Mouse (Mus musculus) kidney, postnatal 14 days (tissue): ENCODE data around the gene Hsd17b2.

Experiments
- DNase-seq: peaks from one replicate; pipeline ENCODE4 v3.0.0; 2022; ENCODE audit warnings: mixed read lengths

Gene Hsd17b2

DNA sequence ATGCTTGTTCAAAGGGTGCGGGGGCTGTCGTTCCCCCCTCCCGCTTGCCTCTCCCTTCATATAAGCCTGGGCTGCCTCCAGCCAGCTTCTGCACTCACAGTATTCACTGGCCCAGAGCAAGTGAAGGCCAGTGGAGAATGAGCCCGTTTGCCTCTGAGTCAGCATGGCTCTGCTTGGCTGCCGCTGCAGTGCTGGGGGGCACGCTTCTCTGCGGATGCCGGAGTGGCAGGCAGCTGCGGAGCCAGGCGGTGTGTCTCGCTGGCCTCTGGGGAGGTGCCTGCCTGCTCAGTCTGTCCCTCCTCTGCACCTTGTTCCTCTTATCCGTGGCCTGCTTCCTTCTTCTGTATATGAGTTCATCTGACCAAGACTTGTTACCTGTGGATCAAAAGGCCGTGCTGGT lies at the start of gene Hsd17b2:
Gene Hsd17b2 (plus strand): TSS at position 46 of the 400 bp plus-strand sequence.
- peak; percentile 43 for DNase-seq

DNA sequence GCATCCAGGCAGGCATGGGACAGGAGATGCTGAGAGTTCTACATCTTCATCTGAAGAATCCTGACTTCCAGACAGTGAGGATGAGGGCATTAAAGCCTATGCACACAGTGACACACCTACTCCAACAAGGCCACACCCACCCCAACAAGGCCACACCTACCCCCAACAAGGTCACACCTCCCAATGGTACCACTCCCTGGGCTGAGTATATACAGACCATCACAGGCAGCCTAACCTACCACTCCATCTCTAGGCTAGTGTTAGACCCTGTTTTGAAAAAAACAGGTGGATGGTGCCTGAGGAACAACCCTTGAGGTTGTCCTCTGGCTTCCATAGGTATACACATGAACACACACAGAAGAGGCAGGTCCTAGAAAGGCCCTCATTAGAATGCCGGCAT lies 49.4 kb upstream of the Hsd17b2 start:
- no peak for DNase-seq

DNA sequence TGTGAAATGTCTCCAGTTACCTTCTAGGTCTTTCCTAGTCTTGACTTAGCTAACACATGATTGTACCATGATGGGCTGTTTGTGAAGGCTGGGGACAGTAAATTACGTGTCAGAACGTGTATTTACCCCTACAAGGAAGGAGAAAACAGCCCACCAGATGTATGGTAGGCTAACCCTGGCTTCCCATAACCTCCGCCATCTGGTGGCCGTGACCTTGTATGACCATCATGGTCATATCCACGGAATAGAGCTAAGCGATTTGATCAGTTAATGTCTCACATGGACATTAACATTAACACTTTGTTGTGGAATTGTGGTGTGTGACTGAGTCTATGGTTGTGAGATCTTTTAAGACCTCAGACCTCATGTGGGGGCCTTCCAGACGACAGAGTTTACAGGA lies 42.7 kb upstream of the Hsd17b2 start:
- no peak for DNase-seq

DNA sequence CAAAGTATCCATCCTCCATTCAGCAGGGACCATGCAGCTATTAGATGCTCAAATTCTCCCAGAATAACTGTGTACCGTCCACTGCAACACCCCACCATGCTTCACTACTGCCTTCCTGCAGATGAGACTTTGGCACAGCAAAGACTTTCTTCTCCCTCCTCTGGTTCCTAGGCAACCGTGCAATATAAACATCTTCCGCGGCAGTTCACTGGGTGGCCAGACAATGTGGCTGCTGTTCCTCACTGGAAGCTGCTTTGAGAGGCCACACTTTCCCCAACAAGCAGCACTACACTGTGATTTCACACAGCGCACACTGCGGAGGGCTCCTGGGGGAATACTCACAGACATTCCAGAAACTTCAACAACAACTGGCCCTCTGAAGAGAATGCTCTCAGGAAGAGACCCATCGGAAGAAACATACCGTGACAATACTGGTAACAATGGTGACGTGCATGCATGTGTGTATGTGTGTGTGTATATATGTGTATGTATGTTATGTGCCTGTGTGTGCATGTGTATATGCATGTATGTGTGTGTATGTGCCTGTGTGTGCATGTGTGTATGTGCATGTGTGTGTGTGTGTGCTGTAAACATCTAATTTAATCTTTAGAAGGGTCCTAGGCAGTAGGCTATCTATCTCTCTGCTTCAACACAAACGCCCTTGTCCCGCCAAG lies 41.2 kb upstream of the Hsd17b2 start:
- no peak for DNase-seq

DNA sequence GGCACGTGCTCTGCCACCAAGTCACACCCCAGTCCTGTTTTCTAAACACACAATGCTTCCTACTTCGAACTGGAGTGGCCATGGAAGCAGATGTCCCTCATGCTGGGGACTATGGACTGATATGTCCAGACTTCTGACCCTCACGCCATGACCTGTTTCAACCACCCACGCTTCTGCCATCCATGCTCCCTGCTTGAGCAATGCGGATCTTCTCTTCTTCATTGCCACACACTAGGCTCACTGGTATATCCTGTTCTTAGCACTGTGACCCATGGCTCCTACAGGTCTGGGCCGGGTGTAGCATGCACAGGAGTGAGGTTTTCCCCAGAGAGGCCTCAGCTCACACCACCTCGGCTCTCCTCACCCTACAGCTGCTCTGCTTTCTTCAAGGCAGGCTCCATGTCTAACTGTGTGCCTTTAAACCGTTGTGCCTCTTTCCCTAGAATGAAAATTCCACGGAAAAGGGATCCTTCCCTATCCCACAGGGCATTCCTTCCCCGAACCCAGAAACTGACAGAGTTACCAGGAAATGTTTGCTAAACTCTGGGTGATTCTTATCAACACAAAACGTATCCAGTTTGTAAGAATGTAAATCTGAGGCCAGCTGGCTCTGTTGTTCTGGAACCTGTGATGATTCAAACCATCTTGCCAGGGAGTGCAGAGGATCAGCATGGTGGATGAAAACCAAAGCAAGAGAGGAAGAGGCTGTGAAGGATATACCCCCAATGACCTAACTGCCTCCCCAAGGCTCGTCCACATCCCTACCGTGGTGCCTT lies 34.2 kb upstream of the Hsd17b2 start:
- no peak for DNase-seq

DNA sequence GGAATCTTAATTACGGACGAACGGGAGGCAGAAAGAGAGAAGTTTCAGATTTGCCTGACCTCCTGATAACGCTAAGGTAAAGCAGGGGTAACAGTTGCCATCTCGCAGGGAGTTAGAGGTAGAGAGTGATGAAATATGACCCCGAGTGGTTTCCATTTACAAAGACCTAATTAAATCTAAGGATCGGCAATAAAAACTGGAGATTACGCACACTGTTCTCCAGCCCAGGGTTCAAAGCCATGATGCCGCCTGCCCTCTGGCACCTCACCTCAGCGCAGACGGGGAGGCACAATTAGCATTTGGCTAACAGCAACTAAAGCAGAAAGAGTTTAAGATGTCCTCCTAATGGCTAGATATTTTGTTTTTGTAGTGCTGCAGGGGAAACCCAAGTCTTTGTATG lies 31.2 kb upstream of the Hsd17b2 start:
- DNase-seq: no peak

DNA sequence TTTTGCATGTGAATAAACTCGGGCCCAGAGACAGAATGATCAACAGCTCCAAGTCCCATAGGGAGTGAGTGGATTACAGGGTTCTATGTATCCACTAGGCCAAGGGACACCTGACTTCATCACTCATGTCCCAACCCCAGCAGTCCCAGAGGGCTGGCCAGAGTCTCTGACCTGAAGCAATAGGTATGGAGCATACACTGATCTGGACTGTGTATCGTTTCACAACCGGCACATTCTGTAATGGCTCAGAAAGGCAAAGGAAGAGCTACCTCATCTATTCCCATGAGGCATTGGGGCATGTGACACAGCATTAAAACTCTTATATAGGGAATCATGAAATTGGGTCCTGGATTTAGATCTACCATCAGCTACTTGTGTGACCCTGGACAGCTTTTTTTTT lies 29.1 kb upstream of the Hsd17b2 start:
- no peak for DNase-seq

DNA sequence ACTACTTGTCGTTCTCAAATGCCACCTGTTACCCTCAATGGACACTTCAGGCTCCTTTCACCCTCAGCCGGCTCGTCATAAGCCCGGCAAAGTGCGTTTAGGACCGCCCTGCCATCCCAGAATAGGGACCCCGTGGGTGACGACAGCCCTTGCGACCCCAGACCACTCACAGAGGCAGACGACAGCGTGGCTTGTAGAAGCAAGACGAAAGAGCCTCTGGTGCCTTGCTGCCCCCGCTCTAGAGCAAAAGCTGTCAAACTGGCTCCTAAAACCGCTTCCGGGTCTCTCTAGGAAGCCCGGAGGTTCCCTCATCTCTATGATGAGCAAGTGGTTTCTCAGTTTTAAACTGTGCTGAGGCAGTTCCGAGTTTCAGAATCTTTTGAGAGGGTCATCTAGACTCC lies 28.3 kb upstream of the Hsd17b2 start, which contains the start of gene Sdr42e1:
Gene Sdr42e1 (minus strand): TSS at position 260 of the 401 bp plus-strand sequence.
- peak; percentile 56 for DNase-seq

DNA sequence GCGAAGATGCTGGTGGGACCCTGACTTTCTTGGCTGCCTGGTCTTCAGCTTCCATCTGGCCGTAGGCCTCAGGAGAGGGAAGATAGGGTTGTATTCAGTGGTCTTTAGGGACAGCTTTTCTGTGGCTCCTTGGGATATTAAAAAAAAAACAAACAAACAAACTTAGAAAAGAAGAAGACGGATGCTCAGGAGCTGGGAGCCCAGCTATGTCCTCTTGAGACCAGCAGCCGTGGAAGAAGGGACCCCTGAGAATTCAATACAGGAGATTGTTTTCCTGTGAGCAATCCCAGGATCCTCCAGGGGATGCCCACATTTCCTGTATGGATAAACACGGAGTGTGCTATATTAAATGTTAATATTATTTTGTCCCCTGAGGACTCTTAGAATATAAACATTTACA lies 26.5 kb upstream of the Hsd17b2 start:
- no peak for DNase-seq

DNA sequence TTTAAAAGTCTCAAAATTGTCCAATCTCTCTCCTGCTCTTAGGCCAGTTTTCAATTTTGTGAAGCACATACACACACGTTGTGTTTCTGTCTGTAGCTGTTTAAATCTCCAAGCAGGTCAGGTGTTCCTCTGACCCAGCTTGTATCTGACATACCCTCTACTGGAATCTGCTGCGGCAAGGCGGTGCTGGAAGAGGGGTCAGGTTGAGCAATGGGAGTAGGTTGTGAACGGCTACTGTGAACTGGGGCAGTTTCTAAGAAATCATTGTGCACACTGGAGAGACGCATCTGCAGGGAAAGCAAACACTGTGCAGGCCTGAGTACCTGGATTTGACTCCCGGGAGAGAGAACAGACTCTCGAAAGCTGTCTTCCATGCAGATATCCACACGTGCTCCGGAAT lies 25.2 kb upstream of the Hsd17b2 start:
- no peak for DNase-seq

DNA sequence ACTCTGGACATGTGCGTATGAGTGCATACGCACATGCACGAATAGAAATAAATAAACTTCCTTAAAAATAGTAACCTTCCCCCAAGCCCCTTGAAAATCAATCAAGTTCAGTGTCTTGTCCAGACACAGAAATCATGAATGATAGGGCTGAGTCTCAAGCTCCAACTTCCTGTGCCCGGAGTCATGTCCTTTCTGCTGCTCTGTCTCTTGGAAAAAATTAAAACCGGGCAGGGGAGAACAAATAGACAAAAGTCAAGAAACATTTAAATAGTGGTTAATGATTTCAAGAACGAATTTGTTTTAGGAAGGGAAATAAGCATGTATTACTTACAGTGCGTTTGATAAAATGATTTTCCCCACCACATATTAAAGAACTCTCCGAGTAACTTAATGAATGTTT lies 24.7 kb upstream of the Hsd17b2 start:
- no peak for DNase-seq

DNA sequence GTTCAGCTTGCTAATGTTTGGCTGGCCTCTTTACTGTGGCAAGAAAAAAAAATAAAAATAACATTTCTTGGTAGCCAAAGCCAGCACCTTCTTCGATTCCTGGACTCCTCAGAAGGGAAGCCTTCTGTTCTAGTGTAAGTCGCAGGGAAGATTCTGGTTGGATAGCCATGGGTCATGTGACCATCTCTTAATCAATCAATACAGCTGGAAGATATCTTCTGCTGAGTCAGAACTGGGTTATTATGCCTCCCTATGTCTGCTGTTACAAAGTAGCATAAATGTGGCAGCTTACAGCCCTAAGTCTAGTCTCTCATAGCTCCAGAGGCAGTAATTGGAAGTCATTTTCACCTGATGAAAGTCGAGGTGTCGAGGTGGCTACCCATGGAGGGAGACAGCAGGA lies 23.1 kb upstream of the Hsd17b2 start:
- no peak for DNase-seq

DNA sequence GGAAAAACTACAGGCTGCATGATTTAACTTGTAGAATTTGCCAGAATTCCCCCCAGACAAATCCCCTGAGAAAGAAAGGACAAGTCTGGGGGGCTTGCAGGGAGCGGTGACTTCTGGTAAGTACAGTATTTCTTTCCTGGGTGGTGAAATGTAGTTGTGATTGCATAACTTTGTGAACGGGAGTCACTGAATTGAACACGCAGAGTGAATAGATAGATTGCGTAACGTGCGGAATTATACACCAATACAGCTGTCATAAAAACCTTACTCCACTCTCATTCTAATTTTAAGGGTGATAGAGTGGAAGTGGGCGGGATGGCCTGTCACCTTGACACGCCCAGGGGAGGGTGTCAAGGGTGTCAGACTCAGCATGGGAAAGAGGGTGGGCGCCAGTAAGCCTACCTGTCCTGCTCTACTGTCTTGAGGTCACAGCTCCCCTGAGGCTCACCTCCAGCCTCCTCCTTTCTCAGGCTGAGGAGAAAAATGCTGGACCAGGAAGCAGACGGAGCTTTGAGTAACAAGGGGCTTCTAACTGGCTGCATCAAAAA lies 17.7 kb upstream of the Hsd17b2 start:
- no peak for DNase-seq

DNA sequence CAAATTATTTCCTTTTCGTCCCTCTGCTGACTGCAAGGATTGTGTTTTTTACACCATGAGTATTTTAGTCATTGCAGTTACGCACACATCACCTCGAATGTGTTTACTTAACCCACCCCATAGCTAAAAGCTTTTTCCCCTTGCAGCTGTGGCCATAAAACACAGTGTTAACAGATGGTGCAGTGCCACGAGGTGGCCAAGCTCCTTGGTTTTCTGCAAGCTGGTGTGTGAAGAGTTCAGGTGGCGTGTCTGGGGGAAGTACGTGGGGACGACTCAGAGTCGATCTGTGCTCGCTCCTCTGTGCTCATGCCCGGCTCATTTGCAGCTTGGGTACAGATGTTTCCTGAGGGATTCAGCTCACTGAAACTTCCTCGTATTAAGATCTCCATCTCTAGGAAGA lies 17.2 kb upstream of the Hsd17b2 start:
- no peak for DNase-seq

DNA sequence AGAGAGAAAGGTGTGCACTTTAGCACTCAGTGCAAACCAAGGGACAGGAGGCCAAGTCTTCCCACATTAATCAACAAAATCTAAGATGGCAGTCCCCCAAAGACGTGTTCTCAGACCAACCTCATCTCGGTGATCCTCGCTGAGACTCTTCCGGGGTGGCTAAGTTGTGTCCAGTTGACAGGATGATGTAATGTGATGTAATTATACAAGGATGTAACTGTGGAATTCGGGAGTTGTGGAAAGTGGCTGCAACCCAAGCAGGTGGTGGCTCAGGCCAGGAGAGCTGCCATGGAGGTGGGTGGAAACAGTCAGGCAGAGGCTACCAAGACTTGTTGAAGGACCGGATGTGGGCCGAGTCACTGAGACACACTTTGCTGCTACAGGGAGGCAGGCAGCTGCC lies 13.8 kb upstream of the Hsd17b2 start:
- DNase-seq: no peak

DNA sequence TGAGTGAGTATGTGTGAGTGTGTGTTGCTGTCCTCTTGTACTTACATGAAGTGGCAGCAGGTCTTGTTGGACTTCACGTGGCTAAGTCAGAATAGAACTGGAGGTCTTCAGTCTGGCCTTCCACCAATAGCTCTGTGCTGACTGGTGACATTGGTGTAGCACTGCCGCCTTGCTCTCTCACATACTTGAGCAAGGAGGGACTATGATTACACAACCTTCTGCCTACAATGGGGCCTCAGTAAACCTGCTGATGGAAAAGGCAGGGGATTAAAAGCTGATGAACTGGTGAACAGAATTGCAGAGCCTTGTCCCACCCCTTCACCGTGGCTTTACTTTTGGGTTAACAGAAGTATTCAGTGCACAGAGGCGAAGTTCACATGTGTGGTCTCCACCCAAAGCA lies 9.6 kb upstream of the Hsd17b2 start:
- DNase-seq: no peak

DNA sequence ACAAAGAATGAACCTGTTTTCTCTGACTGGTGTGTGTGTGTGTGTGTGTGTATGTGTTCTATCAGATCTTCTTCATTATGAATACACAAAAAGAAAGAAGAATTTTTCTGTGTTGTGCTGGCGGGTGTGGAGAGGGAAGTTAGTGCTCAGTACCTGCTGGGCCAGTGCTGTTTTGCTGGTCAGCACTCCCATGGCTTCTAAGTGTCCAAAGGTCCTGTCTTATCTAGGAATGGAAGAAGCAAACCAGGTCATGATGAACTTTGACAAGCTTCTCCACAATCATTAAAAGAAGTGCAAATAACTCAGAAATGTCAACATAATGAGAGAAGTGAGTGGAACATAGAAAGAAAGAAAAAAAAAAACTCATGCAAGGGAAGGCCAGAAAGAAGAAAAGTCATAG lies 6.1 kb upstream of the Hsd17b2 start:
- DNase-seq: no peak

DNA sequence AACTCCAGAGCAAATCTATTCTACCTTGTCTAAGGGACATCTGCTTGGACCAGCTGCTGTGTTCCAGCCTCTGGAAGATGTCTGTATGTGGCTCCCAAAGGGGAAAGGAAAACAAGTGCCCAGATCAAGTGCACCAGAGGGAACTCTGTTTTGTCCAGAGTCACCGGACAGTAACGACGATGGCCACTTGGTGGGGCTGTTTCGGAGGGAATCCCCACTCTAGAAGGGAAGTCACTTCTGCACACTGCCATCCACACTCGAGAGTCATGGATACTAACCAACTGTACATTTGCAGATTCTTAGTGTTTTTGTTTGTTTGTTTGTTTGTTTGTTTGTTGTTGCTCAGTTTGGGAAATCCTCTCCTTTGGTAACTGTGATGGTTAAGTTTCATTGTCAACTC lies 4.5 kb upstream of the Hsd17b2 start:
- DNase-seq: peak; percentile 29

DNA sequence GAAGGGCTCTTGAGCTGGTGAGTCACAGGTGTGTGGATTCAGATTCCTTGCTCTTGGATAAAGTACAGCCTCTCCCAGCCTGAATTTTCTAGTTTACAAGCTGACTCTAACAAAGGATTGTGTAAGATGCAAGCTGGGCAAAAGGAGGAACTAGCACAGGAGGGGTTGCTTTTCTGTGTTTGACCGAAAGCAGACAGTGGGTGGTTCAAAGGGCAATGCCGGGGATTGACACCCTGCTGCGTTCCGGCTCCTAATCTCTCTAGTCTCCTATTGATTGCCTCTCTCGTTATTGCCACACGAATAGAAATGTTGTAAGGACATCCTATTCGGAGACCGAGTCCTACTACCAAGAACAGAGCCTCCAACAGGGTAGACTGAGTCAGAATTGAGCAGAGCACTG lies 1.0 kb upstream of the Hsd17b2 start:
- DNase-seq: peak; percentile 19

DNA sequence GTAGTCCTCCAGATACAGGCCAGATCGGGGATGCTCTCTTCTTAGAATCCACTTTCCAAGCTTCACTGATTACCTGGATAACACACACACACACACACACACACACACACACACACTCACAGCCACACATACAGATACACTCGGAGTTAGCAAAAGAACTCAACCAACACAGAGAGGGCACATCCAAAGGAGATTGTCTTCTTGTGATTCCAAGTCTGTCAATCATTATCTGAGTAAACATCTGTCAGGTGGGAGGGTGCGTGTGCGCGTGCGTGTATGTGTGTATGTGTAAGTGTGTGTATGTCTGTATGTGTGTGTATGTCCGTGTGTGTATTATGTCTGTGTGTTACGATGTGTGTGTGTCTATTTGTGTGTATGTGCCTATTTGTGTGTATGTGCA lies 458 bp upstream of the Hsd17b2 start:
- DNase-seq: no peak

DNA sequence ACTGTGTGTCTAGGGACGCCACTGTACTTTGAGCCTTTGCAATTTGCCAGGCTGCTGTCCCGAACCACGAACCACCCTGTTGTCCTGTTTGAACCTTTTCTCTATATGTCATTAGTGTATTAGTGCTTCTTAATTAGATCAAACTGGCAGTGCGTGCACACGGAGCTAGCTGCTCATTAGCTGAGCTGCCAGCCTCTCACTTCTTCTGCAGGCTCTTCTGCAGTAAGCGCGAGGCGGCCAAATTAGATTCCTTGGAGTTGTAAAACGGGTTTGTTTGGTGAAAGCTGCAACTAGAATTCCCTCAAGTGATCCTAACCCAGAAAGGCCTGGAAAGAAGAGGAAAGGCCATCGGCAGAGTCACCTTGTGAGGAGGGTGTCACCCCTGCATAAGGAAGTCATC lies 997 bp downstream of the Hsd17b2 start:
- DNase-seq: no peak

DNA sequence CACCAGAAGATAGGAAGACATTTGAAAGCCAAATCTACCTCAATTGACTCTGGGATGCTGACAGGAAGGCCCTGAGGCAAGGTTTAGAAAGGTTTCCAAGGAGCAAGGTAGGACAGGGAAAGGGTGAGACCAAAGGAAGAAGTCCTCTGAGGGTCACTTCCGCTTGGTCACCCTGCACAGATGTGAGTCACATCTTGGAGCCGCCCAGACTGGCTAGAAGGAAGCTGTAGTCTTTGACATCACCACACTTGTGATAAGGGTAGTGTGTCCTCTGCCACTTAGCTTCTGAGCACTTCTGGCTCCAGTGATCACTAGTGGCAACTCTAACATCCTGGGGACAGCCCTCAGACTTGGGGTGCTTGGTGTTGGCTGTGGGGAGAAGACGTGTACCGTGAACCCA lies 4.4 kb downstream of the Hsd17b2 start:
- DNase-seq: no peak

DNA sequence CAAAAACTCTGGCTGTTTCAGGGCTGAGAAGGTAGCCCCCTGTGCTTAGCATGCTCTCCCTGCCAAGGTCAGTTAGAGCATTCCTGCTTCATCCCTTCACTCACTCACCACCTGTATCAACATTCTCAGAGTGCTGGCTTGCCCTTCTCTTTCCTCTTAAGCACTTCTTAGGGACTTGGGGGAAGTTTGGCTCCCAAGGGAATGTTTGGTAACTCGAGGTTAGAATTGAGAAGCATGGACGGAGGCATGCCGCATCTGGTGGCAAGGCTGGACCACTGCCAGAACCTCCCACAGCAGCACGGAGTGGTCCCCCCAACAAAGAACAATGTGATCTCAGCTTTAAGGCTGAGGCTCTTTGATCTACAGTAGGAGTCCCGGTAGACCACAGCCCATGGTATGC lies 10.5 kb downstream of the Hsd17b2 start:
- DNase-seq: no peak

DNA sequence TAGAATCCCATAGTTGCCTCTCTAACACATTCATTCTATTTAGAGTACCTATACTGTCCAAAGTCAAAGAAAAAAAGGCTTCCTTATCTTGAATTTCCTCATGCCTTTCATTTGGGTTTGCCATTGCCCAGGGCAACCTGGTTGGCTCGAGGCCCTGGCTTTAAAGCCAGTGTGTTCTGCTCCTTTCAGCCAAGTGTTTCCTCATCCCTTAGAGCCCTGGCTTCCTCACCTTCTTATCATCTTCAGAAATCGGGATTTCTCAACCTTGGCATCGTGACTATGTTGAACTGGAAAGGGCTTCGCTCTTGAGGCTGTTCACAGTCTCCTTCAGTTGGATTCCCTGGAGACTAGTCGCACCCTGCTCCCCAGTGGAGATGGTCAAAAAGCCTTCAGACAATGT lies 12.9 kb downstream of the Hsd17b2 start:
- no peak for DNase-seq
